Mouse (Mus musculus) thymus, adult 18-20 months (tissue): ENCODE results near the gene Akr1e1.
"Not testable (repeated sequence)": the region's sequence is repeated elsewhere in the genome, so short reads cannot be mapped to it uniquely, and the experiment has no call there.

Source experiments
- DNase-seq, 2 experiments: peaks; one replicate each; pipeline ENCODE4 v3.0.0; 2022; ENCODE audit warnings: mixed read lengths in 2 of 2

The Akr1e1 gene

DNA sequence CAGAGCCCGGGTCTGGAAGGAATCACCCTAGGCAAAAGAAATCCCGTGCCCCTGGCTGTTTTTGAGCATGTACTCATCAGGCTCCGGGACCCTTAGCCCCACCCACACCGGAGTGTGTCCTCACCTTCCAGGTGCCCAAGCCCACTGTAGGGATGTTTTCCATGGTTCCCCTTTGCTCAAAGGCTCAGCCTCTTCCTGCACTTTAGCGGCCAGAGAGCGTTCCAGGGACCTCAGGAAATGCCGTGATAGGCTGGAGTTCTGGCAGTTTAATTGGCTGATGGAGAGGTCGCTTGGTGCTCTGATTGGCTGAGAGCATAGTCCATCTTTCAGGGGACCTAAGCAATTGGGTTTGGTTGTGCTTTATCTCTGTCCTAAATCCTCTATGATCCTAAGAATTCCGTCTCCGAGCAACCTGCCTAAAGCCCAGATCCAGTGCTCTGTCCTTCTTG, at the start of gene Akr1e1:
Gene Akr1e1 (minus strand): TSS at position 214 of the 449 bp plus-strand sequence.
- DNase-seq: peak; percentile 38 to 65

DNA sequence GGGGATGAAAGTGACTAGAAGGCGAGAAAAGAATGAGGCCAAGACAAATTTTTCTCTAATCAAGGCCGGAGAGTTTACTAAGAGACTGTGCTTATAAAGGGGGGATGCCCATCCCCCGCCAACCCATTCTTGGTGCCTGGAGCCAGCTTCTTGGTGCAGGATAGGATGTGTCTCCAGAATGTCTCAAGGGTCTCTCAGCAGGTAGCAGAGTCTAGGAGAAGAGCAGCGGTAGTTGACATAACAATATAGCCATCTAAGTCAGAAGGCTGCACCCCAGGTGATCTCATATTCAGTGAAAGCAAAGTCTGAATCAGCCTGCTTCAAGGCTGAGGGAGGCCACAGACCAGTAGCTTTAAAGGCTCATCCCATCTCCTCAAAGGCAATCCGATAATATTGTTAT, 49.4 kb upstream of the Akr1e1 start:
- DNase-seq: no peak

DNA sequence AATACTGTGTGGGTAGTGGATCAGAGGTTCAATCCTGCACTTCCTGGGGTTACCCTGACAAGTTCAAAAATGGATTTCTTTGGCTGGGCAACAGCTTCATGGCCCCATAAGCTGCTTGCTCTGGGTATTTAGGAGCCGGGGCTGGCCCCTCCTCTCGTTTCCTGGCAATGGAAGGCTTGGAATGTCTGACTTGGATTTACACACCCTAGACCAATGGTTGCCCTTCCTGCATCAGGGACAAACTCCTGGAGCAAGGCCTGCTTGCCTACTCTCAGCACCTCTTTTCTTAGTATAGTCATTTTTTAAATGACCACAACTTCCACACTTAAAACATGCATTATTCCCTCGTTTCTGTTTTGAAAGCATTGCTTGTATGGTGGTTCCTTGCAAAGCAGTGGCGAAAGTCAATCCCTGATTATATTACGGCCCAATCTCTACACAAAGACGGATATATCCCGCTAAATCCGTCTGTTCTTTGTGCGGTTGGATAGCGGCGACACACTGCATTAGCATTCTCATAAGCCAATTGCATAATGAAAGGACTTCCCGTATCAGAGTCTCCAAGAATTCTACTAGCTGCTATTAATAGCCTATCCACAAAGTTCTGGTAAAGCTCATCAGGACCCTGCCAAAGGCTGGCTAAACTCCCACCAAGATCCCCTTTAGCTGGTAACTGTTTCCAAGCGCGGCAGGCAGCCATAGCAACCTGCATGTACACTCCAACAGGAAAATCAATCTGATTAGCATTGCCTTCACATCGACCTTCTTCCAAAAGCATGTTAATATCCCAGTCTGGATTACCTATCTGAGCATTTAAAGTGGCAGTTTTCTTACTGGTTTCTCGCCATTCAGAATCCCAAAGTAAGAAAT, 47.5 kb upstream of the Akr1e1 start:
- DNase-seq: no peak

DNA sequence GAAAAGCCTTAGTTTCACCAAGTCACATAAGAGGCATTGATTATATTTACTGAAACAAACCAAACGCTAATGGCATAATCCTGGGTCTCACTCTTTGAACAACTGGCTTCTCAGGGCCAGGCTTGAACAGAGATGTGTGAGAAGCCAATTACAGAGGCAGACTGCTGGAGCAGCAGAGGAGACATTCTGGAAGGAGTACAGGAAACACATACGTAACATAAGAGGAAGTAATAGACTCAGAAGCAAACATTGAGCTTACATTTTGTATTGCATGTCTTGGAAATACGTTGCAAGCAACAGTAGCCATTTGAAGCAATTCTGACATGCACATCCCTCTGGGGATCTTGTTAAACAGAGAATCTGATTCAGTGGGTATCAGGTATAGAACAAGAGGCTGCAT, 41.2 kb upstream of the Akr1e1 start:
- DNase-seq: no peak

DNA sequence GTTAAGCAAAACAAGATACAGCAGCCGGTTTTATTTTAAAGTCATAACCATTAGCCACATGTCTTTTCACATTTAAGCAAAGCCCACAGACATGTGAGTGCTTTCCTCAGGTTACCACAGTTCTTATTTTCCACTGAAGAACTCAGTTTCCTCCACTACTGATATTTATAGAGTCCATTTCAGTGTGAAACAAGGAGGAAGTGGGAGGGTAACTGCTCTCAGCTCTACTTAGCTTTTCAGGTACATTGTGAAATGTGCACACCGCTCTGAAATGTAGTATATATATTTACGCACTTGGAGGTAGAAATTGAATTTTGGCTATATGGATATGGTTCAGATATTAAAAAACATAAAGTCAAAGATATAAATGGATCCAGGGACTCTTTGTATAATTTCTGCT, 36.3 kb upstream of the Akr1e1 start:
- DNase-seq: no peak

DNA sequence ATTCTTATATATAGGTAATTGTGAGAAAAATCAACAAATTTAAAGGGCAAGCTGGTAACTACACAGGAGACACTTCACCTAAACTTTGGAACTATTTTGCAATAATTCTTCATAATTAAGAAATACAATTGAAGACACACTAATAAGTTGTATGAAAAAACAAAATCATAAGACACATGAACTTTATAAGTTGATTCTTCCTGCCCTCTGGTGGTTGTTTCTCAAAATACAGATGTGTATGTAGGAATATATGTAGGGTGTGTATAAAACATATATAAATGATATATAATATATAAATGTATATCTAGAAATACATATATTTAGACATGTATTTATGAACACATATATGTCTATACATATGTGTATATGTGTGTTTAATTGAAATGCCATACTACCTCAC, 1.9 kb upstream of the Akr1e1 start:
- DNase-seq: no peak

DNA sequence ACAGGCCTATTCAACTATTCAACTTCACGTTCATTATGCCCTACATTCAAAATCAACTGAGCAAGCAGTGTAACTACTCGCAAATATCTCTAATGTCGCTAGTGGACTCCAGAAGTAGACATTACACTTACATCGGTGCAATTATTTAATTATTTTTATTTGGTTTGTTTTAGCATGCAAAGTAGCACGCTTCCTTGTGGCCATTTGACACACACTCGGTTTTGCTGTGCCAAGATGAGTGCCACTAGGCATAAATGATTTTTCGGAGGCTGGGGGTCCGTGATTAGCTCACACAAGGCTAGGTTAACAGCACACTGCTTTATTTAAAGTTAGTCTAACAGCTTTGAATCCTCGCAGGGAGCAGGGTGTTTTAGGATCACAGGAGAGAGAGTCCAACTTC, 444 bp downstream of the Akr1e1 start:
- DNase-seq: no peak

DNA sequence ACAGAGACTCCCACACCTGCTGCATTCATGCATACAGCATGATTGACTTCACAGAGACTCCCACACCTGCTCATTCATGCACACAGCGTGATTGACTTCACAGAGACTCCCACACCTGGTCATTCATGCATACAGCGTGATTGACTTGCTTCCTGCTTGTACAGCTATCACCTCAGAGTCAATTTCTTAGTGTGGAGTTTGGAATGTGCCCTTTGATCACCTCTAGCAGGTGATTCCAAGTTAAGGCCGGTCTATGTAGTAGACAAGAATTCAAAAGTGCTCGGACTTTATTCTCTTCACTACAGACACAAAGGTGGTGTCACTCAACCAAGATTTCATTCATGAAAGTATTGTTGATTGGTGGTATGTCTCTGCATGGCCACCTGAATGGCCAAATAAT, 2.2 kb downstream of the Akr1e1 start:
- DNase-seq: no peak

DNA sequence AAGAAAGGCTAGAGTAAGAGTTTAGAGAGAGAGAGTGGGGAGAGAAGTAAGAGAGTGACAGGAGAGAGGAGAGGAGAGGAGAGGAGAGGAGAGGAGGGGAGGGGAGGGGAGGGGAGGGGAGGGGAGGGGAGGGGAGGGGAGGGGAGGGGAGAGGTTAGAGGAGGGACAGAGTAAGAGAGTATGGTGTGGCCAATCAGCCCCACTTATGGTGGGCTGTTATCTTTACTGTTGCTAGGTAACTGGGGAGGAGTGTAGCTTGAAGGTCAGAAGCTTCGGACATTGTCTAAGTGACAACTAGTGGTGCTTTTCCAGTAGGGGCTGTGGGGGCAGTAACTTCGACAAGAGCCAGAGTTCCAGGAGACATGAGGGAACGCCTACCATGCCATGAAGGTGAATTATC, 5.5 kb downstream of the Akr1e1 start:
- not testable (repeated sequence) for DNase-seq

DNA sequence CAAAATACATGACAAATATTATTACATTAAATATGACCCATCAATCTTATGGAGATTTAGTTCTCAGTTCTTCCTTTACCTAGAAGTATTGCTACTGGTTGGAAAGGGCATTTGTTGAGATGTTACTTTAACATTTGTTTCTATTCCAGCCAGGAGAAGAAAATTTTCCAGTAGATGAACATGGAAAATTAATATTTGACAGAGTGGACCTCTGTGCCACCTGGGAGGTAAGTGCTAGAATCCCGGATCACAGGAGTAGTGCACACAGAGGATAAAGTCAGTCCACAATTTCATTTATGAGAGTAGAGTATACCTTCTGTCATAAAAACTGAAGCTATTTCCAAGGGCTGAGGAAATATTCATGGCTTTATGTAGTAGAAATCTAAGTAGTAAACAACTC, 32.1 kb downstream of the Akr1e1 start:
- DNase-seq: no peak

DNA sequence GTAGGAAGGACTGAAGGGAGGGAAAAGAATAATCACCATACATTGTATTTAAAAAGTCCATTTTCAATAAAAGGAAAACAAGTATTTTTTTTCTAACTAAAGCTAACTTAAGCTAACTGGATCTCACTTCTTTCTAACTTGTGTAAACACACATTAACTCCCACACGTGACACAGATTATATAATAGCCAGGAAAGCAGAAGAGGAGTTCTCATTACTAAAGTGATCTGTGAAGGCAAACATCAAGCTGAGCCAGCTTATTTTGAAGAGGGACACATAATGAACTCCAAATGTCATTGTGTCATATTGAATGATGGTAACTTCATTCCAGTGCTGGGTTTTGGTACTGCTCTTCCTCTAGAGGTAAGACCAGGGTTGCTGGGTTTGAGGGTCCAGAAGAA, 35.1 kb downstream of the Akr1e1 start, which contains the start of gene Akr1c21:
Gene Akr1c21 (plus strand): TSS at position 205 of the 400 bp plus-strand sequence.
- no peak for DNase-seq

DNA sequence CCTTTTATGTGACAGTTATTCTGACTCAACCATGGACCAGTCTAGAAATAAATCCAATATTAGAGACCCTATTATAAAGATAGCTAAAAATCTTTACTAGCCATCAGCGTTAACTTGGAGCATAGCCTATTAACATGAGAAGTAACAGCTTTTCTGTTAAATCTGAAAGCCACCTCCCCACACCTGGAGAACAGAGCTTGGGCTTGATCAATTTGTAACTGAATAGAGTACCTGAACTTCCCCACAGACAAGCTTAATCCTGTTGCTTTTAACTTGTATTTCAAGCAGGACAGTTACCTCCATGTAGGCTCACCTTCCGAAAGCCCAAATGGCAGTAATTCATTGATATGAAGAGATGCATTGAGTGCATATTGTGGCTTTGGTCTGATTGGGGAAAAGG, 43.0 kb downstream of the Akr1e1 start:
- DNase-seq: no peak

DNA sequence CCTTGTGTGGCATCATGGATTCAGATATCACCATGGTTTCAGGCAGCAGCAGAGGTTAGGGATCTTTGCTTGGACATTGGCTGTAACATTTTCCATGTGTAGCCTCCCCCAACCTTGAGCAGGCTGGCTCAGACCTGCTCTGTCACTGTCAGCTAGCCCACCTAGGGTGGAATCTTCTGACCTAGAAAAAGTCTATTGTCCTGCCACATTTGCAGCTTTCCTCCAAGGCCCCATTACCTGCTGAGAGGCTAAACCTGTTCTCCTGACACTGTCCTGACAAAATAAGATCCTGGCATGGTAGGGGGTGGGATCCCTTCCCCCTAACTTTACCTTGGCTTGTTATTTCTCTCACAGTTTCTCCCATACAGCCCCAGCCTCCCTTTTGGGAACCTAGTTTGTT, 48.5 kb downstream of the Akr1e1 start:
- no peak for DNase-seq

DNA sequence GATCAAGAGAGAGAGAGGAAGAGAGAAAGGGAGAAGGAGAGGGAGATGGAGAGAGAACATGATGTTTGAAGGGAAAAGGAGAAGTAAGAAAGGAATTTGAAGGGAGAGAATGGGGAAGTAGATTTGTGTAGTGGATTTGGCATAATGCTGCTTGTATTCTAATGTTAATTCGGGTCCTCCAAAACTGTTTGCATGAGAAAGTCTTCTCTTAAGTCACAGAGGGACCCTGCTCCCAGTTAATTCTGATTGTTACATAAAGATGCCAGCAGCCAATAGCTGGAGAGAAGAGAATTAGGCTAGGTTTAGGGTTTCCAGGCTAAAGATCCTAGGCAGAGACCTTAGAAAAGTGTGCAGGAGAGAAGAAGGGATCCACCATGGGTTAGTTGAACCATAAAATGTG, 49.8 kb downstream of the Akr1e1 start:
- no peak for DNase-seq
